Mouse (Mus musculus) stomach, embryonic 15.5 days (tissue): ENCODE measurements around the gene Npw. TPM values are rescaled to one million over a fixed set of nuclear protein-coding genes. Genes with fewer than 3 reads are reported as not detected.
A peak's percentile ranks its signal among the peaks of the same experiment; 100 is the strongest.

Experiments used
- ATAC-seq: fragments of 200-750 bp; cut with Nextera tagmentation; 2 replicates; pipeline ENCODE4 v1.8.0; 2017; ENCODE audit warnings: low read depth, moderate number of reproducible peaks, moderate TSS enrichment; ENCODE audit not compliant: insufficient read depth, low FRiP score
- H3K27ac ChIP-seq: fragments of 300-500 bp; sonication (generic); 2 replicates; pipeline ENCODE4 v1.5.1; 2015; ENCODE audit warnings: mild to moderate bottlenecking, inconsistent platforms
- H3K27me3 ChIP-seq: fragments of 300-500 bp; sonication (generic); replicated peaks from 2 replicates; pipeline ENCODE4 v1.6.1; 2015; ENCODE audit warnings: inconsistent platforms
- H3K36me3 ChIP-seq: fragments of 300-500 bp; sonication (generic); 2 replicates; pipeline ENCODE4 v1.6.1; 2015; ENCODE audit warnings: inconsistent platforms
- H3K4me1 ChIP-seq: fragments of 300-500 bp; sonication (generic); 2 replicates; pipeline ENCODE4 v1.6.1; 2015; ENCODE audit warnings: inconsistent platforms
- H3K4me2 ChIP-seq: fragments of 300-500 bp; sonication (generic); 2 replicates; pipeline ENCODE4 v1.6.1; 2015; ENCODE audit warnings: mild to moderate bottlenecking, inconsistent platforms
- H3K4me3 ChIP-seq: fragments of 300-500 bp; sonication (generic); replicated peaks from 2 replicates; pipeline ENCODE4 v1.5.1; 2015; ENCODE audit warnings: inconsistent platforms
- H3K9ac ChIP-seq: fragments of 300-500 bp; sonication (generic); 2 replicates; pipeline ENCODE4 v1.6.1; 2015; ENCODE audit warnings: inconsistent platforms
- H3K9me3 ChIP-seq: fragments of 300-500 bp; sonication (generic); 2 replicates; pipeline ENCODE4 v1.6.1; 2016; ENCODE audit warnings: inconsistent platforms
- WGBS: fragments of 180-500 bp; shearing (Covaris S2); methylation state at CpG from one replicate; pipeline ENCODE4 v1.1.7; 2015; 5-methylcytosine and 5-hydroxymethylcytosine counted together
- polyA plus RNA-seq: library from polyadenylated mRNA; unstranded; fragments of >200 nt; fragmentation: Nextera tagmentation; extraction: Ambion mirVana; gene quantifications from 2 replicates; pipeline ENCODE4 v1.2.1, GENCODE M21; 2015

Gene Npw
- polyA plus RNA-seq, 1 experiment from 2014 or later = 0.30 TPM

GRCm38 (mm10) chr17:24610711-24611110, 47.5 kb downstream of the Npw start:
- Histone ChIP-seq H3K4me1 (no peaks in the 10 kb centered on the region), H3K27me3 (no peaks in the 10 kb centered on the region), H3K27ac (no peak overlapping the region), H3K9me3 (no peaks in the 10 kb centered on the region), H3K4me3 (no peak overlapping the region), H3K4me2 (no peak overlapping the region), H3K9ac (no peak overlapping the region), H3K36me3 (peaks cover 39% of the 10 kb centered on the region; the same call in 1 of the 2 replicates)
- 78% methylated on average over 2 of the region's 2 CpGs for WGBS
- ATAC-seq = no peak

GRCm38 (mm10) chr17:24608874-24609273, 49.4 kb downstream of the Npw start:
- Histone ChIP-seq H3K9ac (no peak overlapping the region), H3K9me3 (no peaks in the 10 kb centered on the region), H3K27me3 (no peaks in the 10 kb centered on the region), H3K4me3 (no peak overlapping the region), H3K4me1 (no peaks in the 10 kb centered on the region), H3K4me2 (no peak overlapping the region), H3K27ac (no peak overlapping the region), H3K36me3 (peaks cover 27% of the 10 kb centered on the region; the same call in 1 of the 2 replicates)
- 86% methylated on average over 8 of the region's 8 CpGs for WGBS
- peak; percentile 80; the same call in 1 of the 2 replicates for ATAC-seq

GRCm38 (mm10) chr17:24608370-24608769, 49.9 kb downstream of the Npw start:
- Histone ChIP-seq H3K9ac (no peak overlapping the region), H3K4me3 (no peak overlapping the region), H3K27me3 (no peaks in the 10 kb centered on the region), H3K4me2 (no peak overlapping the region), H3K9me3 (no peaks in the 10 kb centered on the region), H3K27ac (no peak overlapping the region), H3K36me3 (peaks cover 26% of the 10 kb centered on the region; the same call in 1 of the 2 replicates), H3K4me1 (no peaks in the 10 kb centered on the region)
- no peak for ATAC-seq
- 85% methylated on average over 4 of the region's 4 CpGs for WGBS

Other genes with a start within 250 kb of the Npw start
- 230 and 250 TPM in 2 replicates for gene Rnps1, start 243.9 kb downstream of the Npw start, polyA plus RNA-seq
- gene Eci1, start 231.8 kb downstream of the Npw start, polyA plus RNA-seq = 137 and 157 TPM in 2 replicates
- 2.7 and 4.6 TPM in 2 replicates for gene Dnase1l2, start 215.4 kb downstream of the Npw start, polyA plus RNA-seq
- gene E4f1, start 188.1 kb downstream of the Npw start, polyA plus RNA-seq = 30.8 and 33.7 TPM in 2 replicates
- 64.6 and 65.3 TPM in 2 replicates for gene Pgp, start 188.1 kb downstream of the Npw start, polyA plus RNA-seq
- gene Bricd5, start 184.6 kb downstream of the Npw start, polyA plus RNA-seq = 0.31 TPM in 1 of 2 replicates, not detected in the other
- gene Mlst8, start 179.4 kb downstream of the Npw start, polyA plus RNA-seq = 25.0 and 30.5 TPM in 2 replicates
- 2.6 and 3.0 TPM in 2 replicates for gene Caskin1, start 169.9 kb downstream of the Npw start, polyA plus RNA-seq
- 82.7 and 84.2 TPM in 2 replicates for gene Traf7, start 130.5 kb downstream of the Npw start, polyA plus RNA-seq
- gene Rab26, start 124.2 kb downstream of the Npw start, polyA plus RNA-seq = 8.3 and 11.6 TPM in 2 replicates
- 27.3 and 29.0 TPM in 2 replicates for gene Pkd1, start 108.6 kb downstream of the Npw start, polyA plus RNA-seq
- gene Tsc2, start 25.8 kb downstream of the Npw start, polyA plus RNA-seq = 45.4 TPM in 2 replicates
- gene Nthl1, start 25.8 kb downstream of the Npw start, polyA plus RNA-seq = 18.7 and 20.3 TPM in 2 replicates
- gene Slc9a3r2, start 8.1 kb downstream of the Npw start, polyA plus RNA-seq = 51.0 and 53.7 TPM in 2 replicates
- gene Zfp598, start 11.2 kb upstream of the Npw start, polyA plus RNA-seq = 19.3 and 22.1 TPM in 2 replicates
- gene Syngr3, start 31.5 kb upstream of the Npw start, polyA plus RNA-seq = 6.3 and 6.9 TPM in 2 replicates
- gene Gfer, start 37.7 kb upstream of the Npw start, polyA plus RNA-seq = 40.9 and 44.1 TPM in 2 replicates
- 3.2 and 3.5 TPM in 2 replicates for gene Noxo1, start 37.8 kb upstream of the Npw start, polyA plus RNA-seq
- gene Tbl3, start 49.2 kb upstream of the Npw start, polyA plus RNA-seq = 64.4 and 68.0 TPM in 2 replicates
- gene Rnf151, start 59.6 kb upstream of the Npw start, polyA plus RNA-seq = 0.19 TPM in 1 of 2 replicates, not detected in the other
- gene Rps2, start 59.7 kb upstream of the Npw start, polyA plus RNA-seq = 1,497 and 1,515 TPM in 2 replicates
- 238 and 259 TPM in 2 replicates for gene Ndufb10, start 66.0 kb upstream of the Npw start, polyA plus RNA-seq
- gene Rpl3l, start 69.4 kb upstream of the Npw start, polyA plus RNA-seq = 0.15 TPM in 1 of 2 replicates, not detected in the other
- 37.0 and 41.4 TPM in 2 replicates for gene Msrb1, start 78.2 kb upstream of the Npw start, polyA plus RNA-seq
- 1.1 and 1.5 TPM in 2 replicates for gene Hs3st6, start 94.5 kb upstream of the Npw start, polyA plus RNA-seq
- 0.08 TPM in 1 of 2 replicates, not detected in the other for gene Meiob, start 145.8 kb upstream of the Npw start, polyA plus RNA-seq
- gene Hagh, start 181.7 kb upstream of the Npw start, polyA plus RNA-seq = 49.1 and 49.3 TPM in 2 replicates
- 34.5 and 35.4 TPM in 2 replicates for gene Fahd1, start 191.9 kb upstream of the Npw start, polyA plus RNA-seq
- gene Igfals, start 207.5 kb upstream of the Npw start, polyA plus RNA-seq = 3.9 and 4.0 TPM in 2 replicates
- 49.0 and 49.6 TPM in 2 replicates for gene Nubp2, start 227.9 kb upstream of the Npw start, polyA plus RNA-seq
- 32.1 and 32.5 TPM in 2 replicates for gene Spsb3, start 228.2 kb upstream of the Npw start, polyA plus RNA-seq
- gene Eme2, start 236.6 kb upstream of the Npw start, polyA plus RNA-seq = 26.3 and 29.3 TPM in 2 replicates
- gene Mrps34, start 236.7 kb upstream of the Npw start, polyA plus RNA-seq = 102 and 112 TPM in 2 replicates
- gene Nme3, start 238.0 kb upstream of the Npw start, polyA plus RNA-seq = 77.5 and 79.8 TPM in 2 replicates